Mouse (Mus musculus): ENCODE measurements around the gene Pim3.
A peak's percentile ranks its signal among the peaks of the same experiment; 100 is the strongest.
"Not testable (repeated sequence)": the region's sequence is repeated elsewhere in the genome, so short reads cannot be mapped to it uniquely, and the experiment has no call there.

Gene Pim3

DNA sequence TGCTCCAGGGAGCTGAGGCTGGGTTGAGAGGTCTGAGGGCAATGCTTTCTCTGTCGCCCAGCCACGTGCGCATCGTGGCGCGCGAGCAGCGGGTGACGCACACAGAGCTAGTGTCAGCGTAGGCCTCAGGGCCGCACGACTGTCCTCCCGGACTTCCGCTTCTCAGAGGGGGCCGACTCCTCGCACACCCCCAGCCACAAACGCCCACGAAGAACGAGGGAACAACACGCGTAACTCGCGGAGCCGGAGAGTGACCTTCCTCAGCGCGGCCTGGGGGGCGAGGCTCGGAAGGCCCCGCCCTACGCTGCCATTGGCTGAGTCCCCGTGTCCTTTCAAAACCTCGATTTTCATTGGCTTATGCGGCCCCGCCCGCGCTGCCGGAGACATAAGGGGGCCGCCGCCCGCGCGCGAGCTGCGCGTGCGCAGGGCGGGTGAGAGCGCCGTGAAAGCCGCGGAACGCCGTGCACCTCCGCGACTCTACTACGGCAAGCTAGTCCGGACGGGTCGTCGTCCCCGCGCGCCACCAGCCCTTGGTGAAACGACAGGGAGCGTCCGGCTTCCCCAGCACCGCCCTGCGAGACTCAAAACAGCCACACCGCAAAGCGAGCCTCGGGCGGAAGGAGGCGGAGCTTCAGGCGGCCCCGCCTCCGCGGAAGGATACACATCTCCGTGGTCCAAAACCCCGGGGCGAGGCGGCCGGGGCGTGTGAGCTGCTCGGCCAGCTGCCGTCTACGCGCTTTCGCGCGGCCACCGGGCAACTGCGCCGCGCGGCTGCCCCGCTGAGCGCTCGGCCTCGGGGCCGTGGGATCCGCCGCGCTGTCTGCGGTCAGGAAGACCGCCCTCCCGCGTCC is at the start of gene Pim3:
Gene Pim3, plus strand, starts transcription at position 415 of the 851 bp plus-strand sequence.
- peak; percentile 94 for DNase-seq (ENCODE audit: low read depth)

DNA sequence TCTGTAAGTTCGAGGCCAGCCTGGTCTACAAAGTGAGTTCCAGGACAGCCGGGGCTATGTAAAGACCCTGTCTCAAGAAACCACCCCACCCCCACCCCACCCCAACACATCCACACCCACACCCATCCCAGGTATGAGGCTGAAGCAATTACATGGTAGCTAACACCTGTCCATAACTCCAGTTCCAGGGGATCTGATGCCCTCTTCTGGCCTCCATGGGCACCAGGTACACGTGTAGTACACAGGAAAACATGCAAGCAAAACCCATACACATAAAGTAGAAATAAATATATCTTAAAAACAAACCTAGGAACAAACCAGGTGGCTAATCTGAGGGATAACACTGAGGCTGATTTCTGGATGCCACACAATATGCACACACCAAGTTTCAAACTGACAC is 48.7 kb upstream of the Pim3 start:
- no peak for DNase-seq (ENCODE audit: low read depth)

DNA sequence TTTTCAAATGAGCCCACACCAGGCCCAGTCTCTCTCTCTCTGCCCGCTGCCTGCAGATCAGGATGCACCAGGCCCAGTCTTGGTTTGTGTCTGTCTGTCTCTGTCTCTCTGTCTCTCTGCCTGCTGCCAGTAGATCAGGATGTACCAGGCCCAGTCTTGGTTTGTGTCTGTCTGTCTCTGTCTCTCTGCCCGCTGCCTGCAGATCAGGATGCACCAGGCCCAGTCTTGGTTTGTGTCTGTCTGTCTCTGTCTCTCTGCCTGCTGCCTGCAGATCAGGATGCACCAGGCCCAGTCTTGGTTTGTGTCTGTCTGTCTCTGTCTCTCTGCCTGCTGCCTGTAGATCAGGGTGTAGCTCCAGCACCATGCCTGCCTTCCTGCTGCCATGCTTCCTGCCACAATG is 48.1 kb upstream of the Pim3 start:
- not testable (repeated sequence) for DNase-seq (ENCODE audit: low read depth)

DNA sequence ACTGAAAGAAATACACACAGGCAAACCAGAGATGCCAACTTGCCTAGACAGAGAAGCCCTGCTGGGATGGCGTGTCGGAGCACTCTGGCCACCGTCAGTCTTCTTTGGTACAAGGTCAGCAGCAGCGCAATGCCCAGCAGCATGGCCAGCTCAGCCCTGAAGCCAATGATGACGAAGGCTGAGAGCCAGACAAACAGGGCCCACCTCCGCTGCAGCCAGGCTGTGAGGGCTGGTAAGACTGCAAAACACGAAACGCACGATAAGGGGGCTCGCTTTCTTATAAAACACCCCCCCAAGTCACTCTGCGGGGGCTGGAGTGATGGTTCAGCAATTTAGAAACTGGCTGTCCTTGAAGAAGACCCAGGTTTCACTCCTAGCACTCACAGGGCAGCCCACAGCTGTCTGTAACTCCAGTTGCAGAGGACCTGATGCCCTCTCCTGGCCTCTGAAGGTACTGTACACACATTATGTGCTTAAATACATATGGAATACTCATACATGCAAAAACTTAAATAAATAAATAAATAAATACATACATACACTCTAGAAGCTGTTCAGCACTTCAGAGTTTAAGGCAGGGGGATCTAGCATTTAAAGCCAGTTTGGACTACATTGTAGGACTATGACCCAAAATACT is 47.5 kb upstream of the Pim3 start:
- no peak for DNase-seq (ENCODE audit: low read depth)

DNA sequence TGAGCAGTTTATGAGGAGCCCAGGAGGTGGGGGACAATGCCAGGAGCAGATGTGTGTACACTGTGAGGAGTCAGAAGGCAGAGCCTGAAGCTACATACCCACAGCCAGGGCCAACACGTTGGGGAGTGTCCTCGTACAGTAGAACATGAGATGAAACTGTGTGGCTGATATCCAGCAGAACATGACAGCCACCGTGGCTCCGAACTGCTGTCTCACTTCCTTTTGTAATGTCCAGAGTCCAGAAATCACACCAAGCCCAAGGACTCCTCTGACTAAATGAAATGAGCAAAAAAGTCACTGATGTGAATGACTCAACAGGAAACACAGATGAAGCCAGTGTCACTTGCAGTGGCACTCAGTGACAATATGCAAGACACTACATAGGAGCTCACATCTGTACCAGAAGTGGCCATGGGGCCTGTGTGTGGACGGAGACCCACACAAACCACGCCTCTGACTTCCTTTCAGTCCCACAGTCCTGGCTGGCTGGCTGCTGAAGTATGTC is 46.7 kb upstream of the Pim3 start:
- no peak for DNase-seq (ENCODE audit: low read depth)

DNA sequence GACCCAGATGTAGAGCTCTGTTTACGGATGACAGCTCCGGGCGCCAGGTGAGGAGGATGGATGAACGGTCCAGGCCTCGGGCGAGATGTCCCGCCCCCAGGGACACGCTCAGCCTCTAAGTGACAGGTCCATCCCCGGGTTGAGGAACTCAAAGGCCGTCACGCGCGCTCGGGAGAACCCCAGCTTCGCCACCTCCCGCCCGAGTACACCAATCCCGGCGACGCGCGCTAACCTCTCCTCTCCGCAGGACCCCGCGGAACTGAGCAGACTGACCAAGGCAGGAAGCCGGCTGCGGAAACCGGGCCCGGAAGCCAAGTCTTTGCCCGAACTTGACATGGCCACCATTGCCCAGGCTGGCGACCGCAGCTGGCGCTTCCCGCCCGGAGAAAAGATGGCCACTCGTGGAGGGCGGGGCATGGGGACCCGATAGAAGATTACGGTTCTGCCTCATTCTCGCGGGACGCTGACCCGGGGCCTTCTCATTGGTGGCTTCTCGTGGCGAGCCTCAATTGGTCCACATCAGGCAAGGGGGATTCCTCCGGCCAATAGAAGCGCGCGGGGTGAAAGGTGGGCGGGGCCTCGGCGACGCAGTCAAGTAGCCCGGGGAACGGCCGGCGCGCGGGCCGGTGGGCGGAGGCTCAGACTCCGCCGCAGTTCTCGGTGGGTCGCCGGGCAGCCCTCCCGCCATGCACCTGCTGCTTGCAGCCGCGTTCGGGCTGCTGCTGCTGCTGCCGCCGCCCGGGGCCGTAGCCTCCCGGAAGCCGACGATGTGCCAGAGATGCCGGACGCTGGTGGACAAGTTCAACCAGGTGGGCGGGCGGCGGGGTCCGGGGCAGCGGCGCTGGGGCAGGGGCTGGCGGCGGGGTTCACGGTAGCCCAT is 42.7 kb upstream of the Pim3 start, which contains the start of the genes Alg12 and Creld2:
Gene Alg12, minus strand, starts transcription at position 293 of the 880 bp plus-strand sequence.
Gene Creld2, plus strand, starts transcription at position 621 of the 880 bp plus-strand sequence.
- peak; percentile 98 for DNase-seq (ENCODE audit: low read depth)

DNA sequence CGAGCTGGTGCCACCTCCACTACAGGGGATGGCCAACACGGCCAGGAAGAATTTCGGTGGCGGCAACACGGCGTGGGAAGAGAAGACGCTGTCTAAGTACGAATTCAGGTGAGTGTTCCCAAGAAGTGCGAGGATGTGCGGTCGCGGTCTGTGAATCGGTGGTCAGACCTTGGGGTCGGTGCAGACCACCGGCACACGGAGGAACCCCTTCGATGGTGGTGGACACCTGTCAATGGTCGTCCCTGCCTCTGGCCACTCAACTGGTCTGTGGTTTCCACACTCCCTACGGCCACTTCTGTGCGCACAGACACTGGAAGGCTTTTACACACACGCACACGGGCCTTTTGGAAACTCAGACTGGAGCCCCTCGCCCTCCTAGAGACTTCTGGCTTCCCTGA is 42.1 kb upstream of the Pim3 start:
- DNase-seq (ENCODE audit: low read depth) = no peak

DNA sequence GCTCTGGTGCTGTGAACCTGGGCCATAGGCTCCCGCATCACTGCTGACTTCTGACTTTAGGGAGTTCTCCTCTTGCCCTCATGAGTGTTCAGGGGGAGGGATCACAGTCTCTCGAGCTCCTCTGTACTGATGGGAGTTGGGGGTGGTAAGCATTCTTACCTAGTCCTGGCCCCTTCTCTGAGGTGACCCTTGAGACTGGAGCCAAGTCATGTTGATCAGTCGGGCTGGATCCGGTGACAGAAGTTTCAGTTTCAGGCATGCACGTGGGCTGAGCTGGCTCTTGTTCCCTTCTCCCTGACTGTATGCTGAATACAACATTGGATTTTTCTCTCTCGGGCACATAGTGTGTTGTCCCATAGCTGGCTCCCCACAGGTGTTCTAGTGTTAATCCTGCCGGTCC is 40.6 kb upstream of the Pim3 start:
- DNase-seq (ENCODE audit: low read depth) = no peak

DNA sequence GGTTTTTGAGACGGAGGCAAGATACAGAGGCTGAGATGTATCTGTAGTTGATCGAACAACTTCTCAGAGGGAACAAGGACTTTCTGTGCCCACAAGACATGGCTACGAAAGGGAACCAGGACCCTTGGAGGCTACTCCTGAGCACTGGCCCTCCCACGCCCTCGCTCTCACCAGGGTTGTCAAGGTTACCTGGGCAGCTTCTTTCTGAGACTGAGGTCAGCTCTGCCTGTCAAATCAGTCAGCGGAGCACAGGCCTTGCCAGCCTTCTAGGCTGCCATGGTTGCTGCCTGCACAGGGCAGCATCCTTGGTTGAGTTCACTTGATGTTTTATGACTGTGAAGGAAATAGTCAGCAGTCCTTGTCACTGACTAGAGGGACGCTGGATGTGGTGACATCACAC is 39.5 kb upstream of the Pim3 start:
- DNase-seq (ENCODE audit: low read depth) = no peak

DNA sequence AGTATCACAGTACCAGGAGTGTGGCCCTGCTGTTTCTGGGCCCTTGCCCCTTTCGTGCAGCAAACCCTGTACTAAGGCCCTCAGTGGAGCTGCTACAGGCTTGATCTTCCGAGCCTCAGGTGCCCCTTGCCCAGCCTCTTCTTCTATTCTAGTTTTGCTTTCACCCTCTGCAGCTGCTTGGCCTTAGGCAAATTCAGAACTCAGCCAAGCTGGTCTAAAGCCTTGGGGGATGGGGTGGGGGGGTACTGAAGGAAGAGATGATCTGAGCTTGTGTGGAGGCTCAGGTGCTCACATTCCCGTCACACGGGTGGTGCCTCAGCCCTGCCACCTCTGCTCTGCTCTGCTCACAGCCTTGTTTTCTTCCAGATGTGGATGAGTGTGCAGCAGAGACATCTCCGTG is 38.6 kb upstream of the Pim3 start:
- no peak for DNase-seq (ENCODE audit: low read depth)

DNA sequence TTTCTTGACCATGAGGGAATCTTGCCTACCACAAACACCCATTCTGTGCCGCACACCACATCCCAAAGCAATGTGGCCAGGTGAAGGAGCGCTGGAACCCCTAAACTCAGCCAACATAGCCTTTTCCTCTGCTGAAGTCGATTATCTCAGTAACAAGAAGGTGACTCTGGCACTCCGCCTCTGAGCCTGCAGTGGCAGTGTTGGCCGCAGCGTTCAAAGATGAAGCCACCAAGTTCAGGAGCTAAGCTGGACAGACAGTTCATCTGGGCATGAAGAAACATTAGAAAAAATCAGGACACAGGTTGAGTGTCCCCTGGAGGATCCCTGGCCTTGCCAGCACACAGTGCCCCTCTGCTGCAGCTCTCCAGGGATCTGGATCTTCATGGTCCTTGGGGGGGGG is 34.5 kb upstream of the Pim3 start:
- DNase-seq (ENCODE audit: low read depth) = no peak

DNA sequence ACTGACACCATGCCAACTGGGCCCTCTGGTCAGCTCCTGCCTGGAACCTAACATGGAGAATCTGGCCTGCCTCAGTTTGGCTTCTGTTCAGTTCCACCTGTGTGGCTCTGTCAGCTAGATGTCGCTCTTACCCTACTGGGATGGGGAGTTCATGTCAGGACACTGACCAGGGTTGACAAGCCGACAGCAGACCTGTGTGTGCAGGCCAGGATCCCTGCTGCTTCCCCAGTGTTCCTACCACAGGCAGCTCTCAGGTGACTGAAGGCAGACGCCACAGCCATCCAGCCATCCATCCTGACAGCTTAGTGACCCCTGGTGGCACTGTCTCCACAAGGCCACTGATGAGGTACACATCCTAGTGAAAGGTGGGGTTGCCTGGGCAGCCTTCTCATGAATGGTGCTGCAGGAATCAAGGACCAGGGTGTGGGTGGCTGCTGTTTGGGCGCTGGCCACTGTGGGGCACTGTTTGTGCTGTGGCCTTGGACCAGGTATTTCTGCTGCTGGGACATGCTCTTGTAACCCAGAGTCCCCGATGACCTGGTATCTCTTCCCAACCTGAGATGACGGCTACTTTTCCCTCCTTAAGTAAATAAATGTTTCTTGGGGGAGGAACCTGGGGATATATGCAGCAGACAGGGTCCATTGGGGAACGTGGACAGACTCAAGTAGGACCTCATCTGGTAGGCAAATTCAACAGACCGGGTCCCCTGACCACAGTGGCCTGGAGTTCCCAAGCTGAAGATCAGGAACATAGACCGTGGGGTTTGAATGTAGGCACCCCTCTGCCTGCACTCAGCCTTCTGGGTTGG is 33.8 kb upstream of the Pim3 start:
- DNase-seq (ENCODE audit: low read depth) = peak; percentile 35

DNA sequence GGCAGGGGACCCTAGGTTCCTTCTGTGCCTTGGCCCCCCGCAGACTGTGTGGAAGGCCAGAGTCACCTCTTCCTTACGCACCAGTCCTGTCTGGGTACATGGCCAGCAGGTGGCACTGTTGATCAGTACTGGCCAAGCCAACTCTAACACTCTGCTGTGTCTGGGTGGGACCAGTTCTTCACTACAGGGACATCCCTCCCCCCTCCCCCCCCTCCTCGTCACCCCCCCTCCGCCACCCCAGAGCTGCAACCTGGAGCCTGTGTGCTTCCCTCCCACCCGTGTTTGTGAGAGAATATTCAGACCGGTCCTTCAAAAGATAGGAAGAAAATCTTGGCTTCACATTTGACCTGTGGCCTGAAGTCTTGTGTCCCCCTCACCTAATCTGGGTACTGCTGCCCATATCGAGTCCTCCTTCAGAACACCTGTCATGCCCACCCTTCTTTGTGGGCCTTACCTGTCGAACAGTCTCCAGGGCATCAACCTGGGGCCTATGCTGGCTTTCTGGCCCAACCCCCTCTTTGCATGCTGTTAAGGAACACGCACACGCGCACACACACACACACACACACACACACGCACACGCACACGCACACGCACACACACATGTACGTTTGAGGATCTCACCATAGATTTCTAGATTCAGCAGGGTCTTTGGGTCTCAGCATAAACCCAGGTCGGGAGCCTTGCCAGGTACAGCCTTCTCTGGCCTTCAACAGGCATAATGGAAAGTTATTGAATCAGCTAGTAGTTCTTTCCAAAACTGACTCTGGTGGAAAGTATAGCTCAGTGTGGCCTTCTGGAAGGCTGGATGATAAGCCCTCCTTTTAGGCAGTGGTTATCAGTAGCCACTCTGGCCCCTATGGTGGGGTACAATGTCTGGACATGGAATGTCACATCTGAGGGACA is 32.9 kb upstream of the Pim3 start:
- DNase-seq (ENCODE audit: low read depth) = peak; percentile 83

DNA sequence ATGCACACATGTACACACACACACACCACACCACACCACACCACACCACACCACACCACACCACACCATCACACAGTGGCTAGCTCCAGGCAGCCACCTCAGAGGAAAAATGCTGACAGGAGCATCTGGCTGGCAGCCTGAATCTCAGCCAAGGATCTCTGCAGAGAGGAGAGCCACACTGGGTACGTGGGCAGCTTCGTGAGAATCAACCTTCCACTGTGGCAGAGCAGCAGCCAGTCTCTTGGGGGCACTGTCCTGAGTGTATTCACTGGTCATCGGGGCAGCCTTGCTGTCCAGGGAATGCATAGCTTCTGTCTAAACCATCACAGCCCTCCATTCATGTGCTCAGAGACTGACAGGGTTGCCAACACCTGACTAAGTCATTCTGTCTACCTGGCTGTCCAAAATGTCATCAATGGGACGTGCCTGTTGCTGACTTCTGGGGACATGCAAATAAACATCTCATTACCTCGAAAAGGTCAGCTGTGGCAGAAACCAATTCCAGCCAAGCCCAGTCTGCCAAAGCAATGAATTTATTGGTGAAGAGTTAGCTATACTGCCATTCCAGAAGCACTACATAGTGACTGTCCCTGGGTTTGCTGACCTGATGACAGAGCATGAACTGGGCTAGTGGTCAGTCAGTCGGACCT is 32.1 kb upstream of the Pim3 start:
- no peak for DNase-seq (ENCODE audit: low read depth)

DNA sequence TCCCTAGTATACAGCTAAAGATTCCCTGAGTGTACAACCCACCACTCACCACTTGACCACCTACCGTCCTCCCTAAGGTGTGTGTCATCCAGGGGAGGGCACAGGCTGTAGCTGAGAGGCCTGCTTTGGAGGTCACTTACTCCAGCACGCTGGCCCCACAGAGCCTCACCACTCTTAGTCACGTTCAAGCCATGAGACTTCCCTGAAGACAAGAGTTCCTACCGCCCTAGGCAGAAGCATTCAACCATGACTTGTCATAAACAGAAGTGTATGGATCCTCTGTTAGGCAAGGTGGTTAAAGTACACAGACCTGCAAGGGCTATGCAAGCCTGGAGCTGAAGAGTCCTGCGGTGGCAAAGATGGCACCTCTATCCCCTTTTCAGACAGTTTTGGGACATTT is 31.3 kb upstream of the Pim3 start:
- DNase-seq (ENCODE audit: low read depth) = no peak

DNA sequence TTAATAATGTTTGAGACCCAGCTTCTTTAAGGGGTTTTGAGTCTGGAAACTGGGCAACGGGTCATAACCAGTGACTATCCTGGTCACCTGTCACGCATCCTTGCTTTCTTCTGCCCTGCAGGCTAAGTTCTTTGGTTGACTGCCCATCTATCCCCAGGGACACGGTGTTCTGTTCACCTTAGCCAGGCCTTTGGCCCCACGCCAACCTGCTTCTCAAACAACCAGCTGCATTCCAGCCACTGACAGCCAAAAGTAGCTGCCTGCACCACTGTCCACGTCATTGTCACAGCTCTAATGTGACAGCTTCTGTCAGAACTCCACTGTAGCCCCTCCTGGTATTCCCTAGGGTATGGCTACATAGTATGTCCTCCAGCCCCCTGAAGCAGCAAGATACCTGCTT is 30.5 kb upstream of the Pim3 start:
- no peak for DNase-seq (ENCODE audit: low read depth)

DNA sequence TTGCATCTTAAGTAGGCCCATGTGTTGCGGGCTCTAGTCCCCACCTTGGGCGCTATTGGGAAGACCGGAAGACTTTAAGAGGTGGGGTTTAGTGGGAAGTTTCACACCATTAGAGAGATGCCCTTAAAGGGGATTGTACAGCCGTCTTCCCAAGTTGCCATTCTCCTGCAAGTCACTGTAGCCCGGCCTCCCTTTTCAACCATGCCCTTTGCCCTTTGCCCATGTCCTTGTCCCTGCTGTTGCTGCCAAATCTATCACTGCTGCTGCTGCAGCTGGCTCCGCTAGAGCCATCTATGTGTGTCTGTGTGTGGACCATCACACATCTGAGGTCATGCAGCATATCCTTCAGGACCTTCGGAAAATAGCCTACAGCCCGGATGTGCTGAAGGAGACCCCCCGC is 29.4 kb upstream of the Pim3 start:
- DNase-seq (ENCODE audit: low read depth) = no peak

DNA sequence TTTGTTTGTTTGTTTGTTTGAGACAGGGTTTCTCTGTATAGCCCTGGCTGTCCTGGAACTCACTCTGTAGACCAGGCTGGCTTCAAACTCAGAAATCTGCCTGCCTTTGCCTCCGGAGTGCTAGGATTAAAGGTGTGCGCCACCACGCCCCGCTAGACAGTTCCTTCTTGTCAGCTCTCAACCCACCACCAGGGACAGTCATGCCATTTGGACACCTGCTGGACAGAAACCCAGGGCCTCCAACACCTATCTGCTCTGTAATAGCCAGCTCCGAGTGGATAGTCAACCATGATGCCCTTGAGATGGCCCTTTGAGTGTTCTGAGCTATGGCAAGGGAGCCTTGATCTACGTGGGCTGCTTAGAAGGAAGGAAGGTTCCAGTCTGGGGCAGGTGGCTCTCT is 26.0 kb upstream of the Pim3 start:
- no peak for DNase-seq (ENCODE audit: low read depth)

DNA sequence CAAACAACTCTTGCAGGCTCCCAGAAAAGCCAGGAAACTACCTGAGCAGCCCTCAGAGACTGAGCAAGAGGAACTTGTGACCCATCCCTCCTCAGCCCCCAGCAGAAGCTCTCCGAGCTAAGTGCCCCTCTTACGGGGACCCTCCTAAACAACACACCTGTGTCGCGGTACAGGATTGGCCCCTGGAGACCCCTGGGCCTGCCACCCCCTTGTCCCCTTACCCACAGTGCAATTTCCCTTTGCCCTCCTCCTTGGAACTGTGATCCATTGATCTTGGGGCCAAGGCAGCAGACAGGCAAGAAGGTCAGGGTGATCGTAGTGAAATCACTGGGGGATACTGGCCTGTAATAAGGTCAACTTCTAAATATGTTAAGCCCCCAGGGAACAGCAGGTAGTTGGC is 25.4 kb upstream of the Pim3 start:
- no peak for DNase-seq (ENCODE audit: low read depth)

All from c-Kit-positive CD71-negative TER-119-negative erythroid progenitor cells, embryonic 14.5 days (primary cell).